Mouse (Mus musculus): Measurements from ENCODE around the gene Snrnp25.

Gene Snrnp25

DNA sequence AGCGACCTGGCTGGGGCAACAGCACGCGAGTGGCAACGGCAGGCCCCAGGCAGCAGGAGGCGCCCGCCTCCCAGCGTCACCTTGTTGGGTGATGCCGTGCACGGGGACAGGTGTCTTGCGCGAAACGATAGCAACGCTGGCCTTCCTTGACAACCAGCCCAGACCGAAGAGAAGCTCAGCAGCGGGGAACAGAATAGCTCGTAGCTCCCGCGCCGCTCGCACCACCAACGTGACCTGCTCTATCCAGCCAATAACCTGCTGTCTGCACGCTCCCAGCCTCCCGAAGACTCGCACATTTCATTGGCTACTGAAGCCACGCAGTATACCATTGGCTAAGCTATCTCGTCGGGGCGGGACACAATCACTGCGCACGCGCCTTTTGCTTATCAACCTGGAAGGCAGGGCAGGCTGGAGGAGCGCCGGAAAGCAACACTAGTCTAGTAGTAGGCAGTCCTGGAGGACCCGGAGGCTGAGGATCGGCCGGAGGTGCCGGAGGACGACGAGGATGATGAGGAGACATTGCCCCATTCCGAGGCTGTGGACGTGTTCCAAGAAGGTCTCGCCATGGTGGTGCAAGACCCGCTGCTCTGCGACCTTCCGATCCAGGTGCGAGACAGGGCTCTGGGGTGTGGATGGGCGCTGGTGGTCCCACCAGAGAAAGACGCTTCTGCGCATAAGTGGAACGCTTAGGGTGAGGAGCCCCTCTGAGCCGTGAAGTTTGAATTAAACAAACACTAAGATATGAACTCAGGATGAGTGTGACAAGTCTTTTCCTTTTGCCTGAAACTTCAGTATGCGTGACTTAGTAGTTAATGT lies at the start of gene Snrnp25:
Gene Snrnp25, plus strand, starts transcription at position 358 of the 816 bp plus-strand sequence.
- in situ Hi-C loops (cut with MseI, MboI), result no loop called here

- in situ Hi-C loops (cut with MseI, MboI), result no loop called here
Measured at GRCm38 (mm10) chr11:32156854-32157630, 48.2 kb upstream of the Snrnp25 start.

DNA sequence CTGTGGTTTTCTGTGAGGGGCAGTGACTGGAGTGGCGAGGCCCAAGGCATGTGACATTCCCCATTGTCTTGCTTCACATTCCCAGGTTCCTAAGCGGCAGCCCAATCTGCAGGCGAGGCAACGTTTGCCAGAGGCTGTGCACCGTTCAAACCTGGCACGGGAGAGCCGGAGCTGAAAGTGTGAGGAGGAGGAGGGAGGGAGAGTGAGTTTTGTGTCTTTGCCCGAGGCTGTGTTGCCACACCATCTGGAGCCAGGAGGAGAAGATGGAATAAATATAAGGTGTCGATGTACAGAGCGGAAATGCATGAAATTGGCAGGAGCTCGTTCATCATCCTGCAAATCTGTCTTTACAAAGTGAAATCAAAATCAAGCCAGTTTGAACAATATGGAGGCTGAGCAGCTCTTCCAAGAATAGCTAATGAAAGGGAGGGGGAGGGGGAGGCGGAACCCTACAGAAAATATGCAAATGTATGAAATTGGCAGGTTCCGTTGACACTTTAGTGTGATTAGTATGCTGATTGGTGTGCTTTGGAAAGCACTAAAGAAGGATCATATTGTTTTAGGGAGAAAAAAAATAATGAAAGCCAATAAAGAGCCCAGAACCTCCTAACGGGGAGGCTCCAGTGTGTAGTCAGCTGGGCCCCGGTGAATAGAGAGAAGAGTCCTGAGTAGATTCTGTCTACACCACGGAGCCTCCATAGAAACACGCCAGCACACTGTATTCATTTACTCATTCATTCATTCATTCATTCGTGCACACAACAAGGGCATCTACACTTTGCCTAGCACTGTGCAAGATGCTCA lies 47.2 kb upstream of the Snrnp25 start:
- in situ Hi-C loops (cut with MseI, MboI), result no loop called here

DNA sequence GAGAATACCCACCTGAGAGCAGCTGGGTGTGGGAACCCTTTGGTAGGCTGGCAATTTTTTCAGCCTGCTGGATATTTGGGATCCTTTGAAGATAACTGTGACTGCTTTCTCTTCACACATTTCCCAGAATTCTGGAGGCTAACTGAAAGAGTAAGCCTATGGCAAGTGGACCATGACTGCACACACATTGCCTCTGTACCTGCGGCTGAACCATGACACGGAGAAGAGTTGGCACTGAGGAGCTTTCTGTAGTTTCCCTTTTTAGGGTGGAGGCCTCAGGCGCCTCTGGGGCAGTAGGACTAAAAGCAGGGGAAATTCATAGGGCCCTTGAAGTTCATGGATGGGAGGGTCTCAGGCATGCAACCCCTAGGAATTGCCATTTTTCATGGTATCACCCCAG lies 46.0 kb upstream of the Snrnp25 start:
- in situ Hi-C loops (cut with MseI, MboI), result no loop called here

GRCm38 (mm10) chr11:32160341-32160740 lies 44.9 kb upstream of the Snrnp25 start:
- in situ Hi-C loops (cut with MseI, MboI), result no loop called here

GRCm38 (mm10) chr11:32161500-32161899 lies 43.7 kb upstream of the Snrnp25 start:
- in situ Hi-C loops (cut with MseI, MboI), result no loop called here

- in situ Hi-C loops (cut with MseI, MboI), result no loop called here
Measured at GRCm38 (mm10) chr11:32161922-32162804, 43.1 kb upstream of the Snrnp25 start.

DNA sequence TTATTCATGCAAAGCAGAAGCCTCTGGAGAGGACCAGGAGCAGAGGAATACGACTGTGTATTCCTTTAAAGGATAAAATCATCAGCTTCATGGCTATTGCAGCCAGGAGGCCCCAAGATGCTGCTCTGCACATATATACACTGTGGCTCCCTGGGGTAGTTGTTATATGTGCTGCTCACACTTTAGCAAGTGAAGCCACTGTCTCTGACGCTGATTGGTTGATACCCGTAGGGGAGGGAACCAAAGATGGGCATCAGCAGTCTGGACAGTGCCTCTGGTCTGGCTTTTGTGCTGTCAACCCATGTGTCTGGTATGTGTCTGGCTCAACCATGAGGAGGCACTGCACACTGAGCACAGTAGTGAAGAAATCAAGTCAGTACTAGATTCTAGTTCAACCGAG lies 38.5 kb upstream of the Snrnp25 start:
- in situ Hi-C loops (cut with MseI, MboI), result no loop called here

DNA sequence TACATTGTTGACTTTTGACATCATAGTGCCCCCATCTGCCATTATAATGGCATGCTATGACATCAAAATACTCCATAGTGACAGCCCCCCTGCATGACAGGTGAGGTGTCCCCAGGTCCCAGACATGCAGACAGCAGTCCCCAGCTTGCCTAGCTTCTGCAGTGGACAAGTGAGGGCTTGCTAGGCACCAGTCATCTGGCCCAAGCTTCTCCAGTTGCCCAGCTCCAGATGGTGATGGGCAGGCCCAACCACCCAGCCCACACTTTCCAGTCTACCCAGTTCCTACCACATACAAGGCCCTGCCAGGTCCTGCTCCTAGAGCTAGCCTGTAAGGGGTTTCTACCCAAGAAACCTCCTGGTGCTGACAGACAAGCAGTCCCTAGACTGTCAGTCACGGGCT lies 26.7 kb upstream of the Snrnp25 start:
- in situ Hi-C loops (cut with MseI, MboI), result no loop called here

DNA sequence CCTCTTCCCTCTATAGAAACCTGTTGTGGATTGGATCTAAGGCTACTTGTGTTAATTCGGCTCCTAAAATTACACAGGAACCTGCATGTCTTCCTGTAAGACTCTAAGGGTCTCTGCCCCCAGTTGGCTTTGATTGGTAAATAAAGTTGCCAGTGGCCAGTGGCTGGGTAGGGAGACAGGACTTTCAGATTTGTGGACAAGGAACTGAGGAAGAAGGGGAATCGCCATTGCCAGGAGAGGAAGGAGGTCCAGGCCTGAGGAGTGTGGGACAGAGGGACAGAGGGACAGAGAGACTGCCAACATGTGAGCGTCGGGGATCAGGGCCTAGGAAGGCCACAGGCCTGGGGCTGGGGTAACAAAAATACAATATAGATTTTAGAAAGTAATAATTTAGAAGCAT lies 24.0 kb upstream of the Snrnp25 start:
- in situ Hi-C loops (cut with MseI, MboI), result loop anchor here in 1 of 2 experiments (10.0 kb wide), 1 partner anchor 144 kb away; no protein-coding TSS in a partner anchor

- in situ Hi-C loops (cut with MseI, MboI), result loop anchor here in 1 of 2 experiments (10.0 kb wide), 1 partner anchor 143 kb away; no protein-coding TSS in a partner anchor
Measured at GRCm38 (mm10) chr11:32181973-32182868, 23.0 kb upstream of the Snrnp25 start.

GRCm38 (mm10) chr11:32184469-32184868 lies 20.7 kb upstream of the Snrnp25 start:
- in situ Hi-C loops (cut with MseI, MboI), result loop anchor here in 1 of 2 experiments (10.0 kb wide), 1 partner anchor 140 kb away; no protein-coding TSS in a partner anchor

DNA sequence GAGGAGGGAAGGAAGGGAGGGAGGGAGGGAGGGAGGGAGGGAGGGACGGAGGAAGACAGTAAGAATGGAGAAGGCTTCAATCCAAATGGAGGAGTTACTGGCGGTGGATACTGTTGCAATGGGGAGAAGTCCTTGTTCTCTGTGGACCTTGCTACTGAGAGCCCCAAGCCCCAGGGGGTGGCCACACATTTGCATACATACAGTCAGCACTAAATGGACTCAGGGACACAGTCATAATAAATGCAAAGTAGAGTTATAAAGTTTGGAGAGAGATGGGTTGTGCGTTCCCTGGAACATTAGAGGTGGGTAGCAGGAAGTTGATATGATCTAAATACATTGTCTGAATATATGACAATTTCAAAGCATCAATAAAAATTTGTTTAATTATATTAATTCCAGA lies 19.2 kb upstream of the Snrnp25 start:
- in situ Hi-C loops (cut with MseI, MboI), result loop anchor here in 1 of 2 experiments (10.0 kb wide), 1 partner anchor 139 kb away; no protein-coding TSS in a partner anchor

GRCm38 (mm10) chr11:32187256-32187655 lies 18.0 kb upstream of the Snrnp25 start:
- in situ Hi-C loops (cut with MseI, MboI), result loop anchor here in 1 of 2 experiments (10.0 kb wide), 1 partner anchor 138 kb away; no protein-coding TSS in a partner anchor

- in situ Hi-C loops (cut with MseI, MboI), result loop anchor here in 1 of 2 experiments (10.0 kb wide), 1 partner anchor 136 kb away; no protein-coding TSS in a partner anchor
Measured at GRCm38 (mm10) chr11:32188881-32189280, 16.3 kb upstream of the Snrnp25 start.

- in situ Hi-C loops (cut with MseI, MboI), result loop anchor here in 1 of 2 experiments (10.0 kb wide), 1 partner anchor 135 kb away; no protein-coding TSS in a partner anchor
Measured at GRCm38 (mm10) chr11:32189434-32189833, 15.8 kb upstream of the Snrnp25 start.

DNA sequence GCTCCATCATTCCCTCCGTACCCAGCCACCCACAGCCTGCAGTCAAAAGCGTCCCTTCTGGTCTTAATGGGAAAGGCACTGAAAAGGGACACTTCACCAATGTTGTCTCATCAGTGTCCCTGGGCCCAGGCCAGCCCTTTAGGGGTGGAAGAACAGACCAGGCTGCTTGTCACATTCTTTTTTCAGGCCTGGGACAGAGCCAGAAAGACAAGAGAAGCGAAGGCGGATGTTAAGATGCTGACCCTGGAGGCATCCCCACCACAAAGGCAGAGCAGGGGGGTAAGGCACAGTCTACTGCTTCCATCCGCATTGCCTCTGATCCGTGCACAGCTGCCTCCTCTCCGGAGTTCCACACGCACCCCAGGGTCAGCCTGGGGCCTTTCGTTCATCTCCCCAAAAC lies 15.1 kb upstream of the Snrnp25 start:
- in situ Hi-C loops (cut with MseI, MboI), result no loop called here

- in situ Hi-C loops (cut with MseI, MboI), result no loop called here
Measured at GRCm38 (mm10) chr11:32190603-32191110, 14.6 kb upstream of the Snrnp25 start.

- in situ Hi-C loops (cut with MseI, MboI), result no loop called here
Measured at GRCm38 (mm10) chr11:32193156-32193555, 12.1 kb upstream of the Snrnp25 start.

Data from mouse trophoblast stem cell (cell line).